Mouse (Mus musculus) olfactory bulb, adult 2 months (tissue): Measurements from ENCODE around the gene Herc2. TPM values are rescaled to one million over a fixed set of nuclear protein-coding genes. Genes with fewer than 3 reads are reported as not detected.

Source experiments
- H3K27ac ChIP-seq: fragments of 200-500 bp; 2 replicates; pipeline ENCODE4 v1.5.1; 2012; ENCODE audit warnings: low read depth, low read length; ENCODE audit not compliant: insufficient read depth
- H3K4me1 ChIP-seq: fragments of 200-500 bp; 2 replicates; pipeline ENCODE4 v1.6.1; 2012; ENCODE audit warnings: low read length; ENCODE audit not compliant: control insufficient read depth, insufficient read depth
- H3K4me3 ChIP-seq: fragments of 200-500 bp; 2 replicates; pipeline ENCODE4 v1.5.1; 2012; ENCODE audit warnings: mild to moderate bottlenecking, low read depth, low read length, moderate library complexity; ENCODE audit not compliant: insufficient read depth
- CTCF ChIP-seq: fragments of 200-500 bp; IDR thresholded peaks from 2 replicates; pipeline ENCODE4 v1.5.1; 2012; ENCODE audit warnings: low read depth, mild to moderate bottlenecking, low read length, moderate library complexity; ENCODE audit not compliant: insufficient read depth
- POLR2A ChIP-seq: fragments of 200-500 bp; IDR thresholded peaks from 2 replicates; pipeline ENCODE4 v1.6.1; 2012; ENCODE audit warnings: mild to moderate bottlenecking, low read depth, low read length, moderate library complexity; ENCODE audit not compliant: insufficient read depth
- WGBS: fragments of 180-500 bp; shearing (Covaris S2); methylation state at CpG from one replicate; pipeline ENCODE4 v1.1.7; 2018; 5-methylcytosine and 5-hydroxymethylcytosine counted together
- polyA plus RNA-seq: library from polyadenylated mRNA; stranded (reverse); fragments of >200 nt; gene quantifications from 2 replicates; pipeline ENCODE4 v1.2.4, GENCODE M21; 2012; ENCODE audit warnings: low replicate concordance; ENCODE audit not compliant: missing spikeins, insufficient read depth, insufficient read length

Gene Herc2
- polyA plus RNA-seq, 1 experiment = 28.0 TPM

DNA sequence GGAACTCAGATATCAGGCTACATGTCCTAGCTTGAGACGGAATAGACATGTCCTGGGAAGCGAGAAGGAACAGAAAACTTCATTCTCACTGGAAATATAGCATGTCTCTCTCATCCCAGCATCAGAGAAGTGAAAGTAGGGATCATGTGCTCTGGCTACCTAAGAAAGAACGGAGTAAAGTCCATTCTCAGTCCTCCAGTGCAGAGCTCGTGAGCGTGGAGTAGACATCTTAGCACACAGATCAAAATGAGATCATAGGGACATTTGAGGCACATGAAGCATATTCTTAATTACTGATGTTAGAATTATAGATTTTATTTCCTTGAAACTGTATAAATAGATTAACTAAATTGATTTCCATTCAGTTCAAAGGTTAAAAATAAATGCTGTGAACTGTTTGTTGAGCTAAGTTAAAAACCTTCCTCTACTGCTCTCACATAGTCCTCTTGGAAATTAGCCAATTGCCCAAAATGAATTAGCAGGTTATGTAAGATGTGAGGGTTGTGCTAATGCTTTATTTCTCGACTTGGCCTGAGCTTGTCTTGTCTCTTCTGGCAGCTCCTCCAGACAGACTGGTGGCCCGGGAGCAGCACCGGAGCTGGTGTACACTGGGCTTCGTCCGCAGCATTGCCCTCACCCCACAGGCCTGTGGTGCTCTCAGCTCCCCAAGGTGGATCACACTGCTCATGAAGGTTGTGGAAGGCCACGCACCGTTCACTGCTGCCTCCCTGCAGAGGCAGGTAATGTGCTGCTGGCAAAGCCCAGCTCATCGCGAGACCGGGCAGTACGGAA is 102.1 kb downstream of the Herc2 start:
- TF ChIP-seq POLR2A (no peak), CTCF (no peak)
- no peak overlapping the region for H3K4me3 ChIP-seq
- 85% methylated on average over 16 of the region's 16 CpGs for WGBS
- no peak overlapping the region for H3K27ac ChIP-seq
- peaks cover 3% of the 10 kb centered on the region; the same call in 1 of the 2 replicates for H3K4me1 ChIP-seq

DNA sequence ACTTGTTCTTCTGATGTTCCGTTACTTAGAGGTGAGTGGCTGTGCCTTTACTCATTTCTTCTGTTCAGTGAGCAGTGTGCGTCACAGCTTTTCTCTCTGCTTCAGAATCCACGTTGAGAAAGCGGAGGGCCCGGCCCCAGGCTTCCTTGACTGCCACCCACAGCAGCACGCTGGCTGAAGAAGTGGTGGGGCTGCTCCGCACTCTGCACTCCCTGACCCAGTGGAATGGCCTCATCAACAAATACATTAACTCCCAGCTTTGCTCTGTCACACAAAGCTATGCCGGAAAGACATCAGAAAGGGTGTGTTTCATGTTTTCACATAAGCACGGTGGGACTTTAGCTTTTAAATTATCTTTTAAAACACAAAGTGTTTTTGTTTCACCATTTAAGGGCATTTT is 103.2 kb downstream of the Herc2 start:
- Histone ChIP-seq H3K27ac (no peak overlapping the region), H3K4me3 (no peak overlapping the region), H3K4me1 (peaks cover 3% of the 10 kb centered on the region; the same call in 1 of the 2 replicates)
- TF ChIP-seq CTCF = no peak
- TF ChIP-seq POLR2A = no peak
- WGBS = 88% methylated on average over 9 of the region's 9 CpGs

DNA sequence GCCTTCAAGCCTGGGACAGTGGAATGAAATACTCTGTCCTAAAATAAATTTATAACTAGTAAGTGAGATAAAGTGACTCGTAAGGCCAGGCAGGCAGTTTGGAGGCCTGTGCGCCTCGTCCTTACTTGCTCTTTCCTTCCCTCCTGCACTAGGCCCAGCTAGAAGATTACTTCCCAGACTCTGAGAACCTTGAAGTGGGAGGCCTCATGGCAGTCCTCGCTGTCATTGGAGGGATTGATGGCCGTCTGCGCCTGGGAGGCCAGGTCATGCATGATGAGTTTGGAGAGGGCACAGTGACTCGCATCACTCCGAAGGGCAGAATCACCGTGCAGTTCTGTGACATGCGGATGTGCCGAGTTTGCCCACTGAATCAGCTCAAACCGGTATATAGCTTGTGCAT is 103.6 kb downstream of the Herc2 start:
- Histone ChIP-seq H3K4me3 (no peak overlapping the region), H3K4me1 (peaks cover 3% of the 10 kb centered on the region; the same call in 1 of the 2 replicates), H3K27ac (no peak overlapping the region)
- TF ChIP-seq CTCF (no peak), POLR2A (no peak)
- 96% methylated on average over 12 of the region's 12 CpGs for WGBS

DNA sequence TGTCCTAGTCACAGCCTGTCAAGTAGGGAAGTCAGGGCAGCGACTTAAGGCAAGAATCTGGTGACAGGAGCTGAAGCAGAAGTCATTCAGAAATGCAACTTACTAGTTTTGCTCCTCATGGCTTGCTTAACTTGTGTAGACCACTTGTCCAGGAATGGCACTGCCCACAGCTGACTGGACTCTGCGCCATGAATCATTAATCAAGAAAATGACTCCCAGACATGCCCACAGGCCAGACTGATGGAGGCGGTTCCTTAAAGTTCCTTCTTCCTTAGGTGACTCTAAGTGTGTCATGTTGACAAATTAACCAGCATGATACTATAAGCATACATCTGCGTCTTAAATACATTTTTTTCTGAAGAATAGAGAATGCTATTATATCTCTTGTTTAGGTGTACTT is 113.3 kb downstream of the Herc2 start:
- TF ChIP-seq CTCF = no peak
- TF ChIP-seq POLR2A = no peak
- 92% methylated on average over 4 of the region's 4 CpGs for WGBS
- Histone ChIP-seq H3K4me1 (no peaks in the 10 kb centered on the region), H3K4me3 (no peak overlapping the region), H3K27ac (no peak overlapping the region)

- TF ChIP-seq CTCF (no peak), POLR2A (no peak)
- Histone ChIP-seq H3K27ac (no peak overlapping the region), H3K4me3 (no peak overlapping the region), H3K4me1 (no peaks in the 10 kb centered on the region)
- 52% methylated on average over 7 of the region's 7 CpGs for WGBS
These were observed 118.7 kb downstream of the Herc2 start for GRCm38 (mm10) chr7:56168713-56169112.

- WGBS = 63% methylated on average over 3 of the region's 3 CpGs
- Histone ChIP-seq H3K4me1 (0 out of 2 replicates have a peak, but pooled peaks cover 3% of the 10 kb centered on the region), H3K27ac (no peak overlapping the region), H3K4me3 (no peak overlapping the region)
- no peak for TF ChIP-seq CTCF
- no peak for TF ChIP-seq POLR2A
These were observed 127.4 kb downstream of the Herc2 start for GRCm38 (mm10) chr7:56177371-56177770.

GRCm38 (mm10) chr7:56191041-56191440 is 141.0 kb downstream of the Herc2 start:
- Histone ChIP-seq H3K4me3 (no peak overlapping the region), H3K27ac (no peak overlapping the region), H3K4me1 (no peaks in the 10 kb centered on the region)
- TF ChIP-seq POLR2A (no peak), CTCF (no peak)
- WGBS = 98% methylated on average over 6 of the region's 6 CpGs

DNA sequence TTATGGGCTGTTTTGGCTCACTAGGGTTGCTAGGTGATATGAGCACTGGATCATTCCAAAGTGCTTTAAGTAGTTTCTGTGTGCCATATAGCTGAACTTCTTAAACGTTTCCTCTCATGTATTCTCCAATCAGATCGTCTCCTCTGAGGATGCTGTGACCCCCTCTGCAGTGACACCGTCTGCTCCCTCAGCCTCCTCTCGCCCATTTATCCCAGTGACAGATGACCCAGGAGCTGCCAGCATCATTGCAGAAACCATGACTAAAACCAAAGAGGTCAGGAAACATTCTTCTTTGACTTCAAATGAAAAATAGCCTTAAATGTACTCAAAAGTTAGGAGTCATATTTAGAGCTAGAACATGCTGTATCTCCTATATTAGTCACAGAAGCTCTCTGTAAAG is 141.7 kb downstream of the Herc2 start:
- no peak for TF ChIP-seq POLR2A
- TF ChIP-seq CTCF = no peak
- H3K4me1 ChIP-seq = no peaks in the 10 kb centered on the region
- no peak overlapping the region for H3K4me3 ChIP-seq
- WGBS = 80% methylated on average over 4 of the region's 4 CpGs
- no peak overlapping the region for H3K27ac ChIP-seq

GRCm38 (mm10) chr7:56201483-56202218 is 151.7 kb downstream of the Herc2 start:
- Histone ChIP-seq H3K4me1 (no peaks in the 10 kb centered on the region), H3K4me3 (no peak overlapping the region), H3K27ac (no peak overlapping the region)
- WGBS = 97% methylated on average over 10 of the region's 10 CpGs
- TF ChIP-seq POLR2A = no peak

DNA sequence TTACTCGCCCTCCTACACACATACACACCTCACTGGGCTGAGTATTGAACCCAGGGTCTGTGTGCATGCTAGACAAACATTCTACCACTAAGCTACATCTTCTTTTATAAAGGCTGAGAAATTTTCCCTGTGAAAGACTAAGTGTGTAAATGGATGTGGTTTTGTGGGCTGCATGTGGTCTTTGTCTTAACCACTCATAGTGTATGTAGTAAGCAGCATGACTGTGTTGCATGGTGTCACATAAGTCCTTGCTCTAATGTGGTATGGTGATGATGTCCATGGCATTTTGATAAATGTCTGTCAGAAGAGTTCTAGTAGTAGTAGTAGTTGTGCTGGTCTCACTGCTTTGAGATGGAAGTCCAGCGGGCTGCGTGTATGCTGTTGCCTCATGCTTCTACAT is 152.8 kb downstream of the Herc2 start:
- TF ChIP-seq POLR2A = no peak
- no peak for TF ChIP-seq CTCF
- Histone ChIP-seq H3K4me3 (no peak overlapping the region), H3K27ac (no peak overlapping the region), H3K4me1 (no peaks in the 10 kb centered on the region)
- WGBS = 97% methylated on average over 3 of the region's 3 CpGs
